Mouse (Mus musculus) heart, adult 11 months (tissue): ENCODE measurements at regions not wholly inside any gene's neighbourhood (a gene's known extent, or its start where the extent isn't known, plus 50 kb on each side); places are given as distances from the start of the nearest gene placed in this dataset.

ENCODE experiments used
- DNase-seq: peaks from one replicate; pipeline ENCODE4 v3.0.0; 2022

DNA sequence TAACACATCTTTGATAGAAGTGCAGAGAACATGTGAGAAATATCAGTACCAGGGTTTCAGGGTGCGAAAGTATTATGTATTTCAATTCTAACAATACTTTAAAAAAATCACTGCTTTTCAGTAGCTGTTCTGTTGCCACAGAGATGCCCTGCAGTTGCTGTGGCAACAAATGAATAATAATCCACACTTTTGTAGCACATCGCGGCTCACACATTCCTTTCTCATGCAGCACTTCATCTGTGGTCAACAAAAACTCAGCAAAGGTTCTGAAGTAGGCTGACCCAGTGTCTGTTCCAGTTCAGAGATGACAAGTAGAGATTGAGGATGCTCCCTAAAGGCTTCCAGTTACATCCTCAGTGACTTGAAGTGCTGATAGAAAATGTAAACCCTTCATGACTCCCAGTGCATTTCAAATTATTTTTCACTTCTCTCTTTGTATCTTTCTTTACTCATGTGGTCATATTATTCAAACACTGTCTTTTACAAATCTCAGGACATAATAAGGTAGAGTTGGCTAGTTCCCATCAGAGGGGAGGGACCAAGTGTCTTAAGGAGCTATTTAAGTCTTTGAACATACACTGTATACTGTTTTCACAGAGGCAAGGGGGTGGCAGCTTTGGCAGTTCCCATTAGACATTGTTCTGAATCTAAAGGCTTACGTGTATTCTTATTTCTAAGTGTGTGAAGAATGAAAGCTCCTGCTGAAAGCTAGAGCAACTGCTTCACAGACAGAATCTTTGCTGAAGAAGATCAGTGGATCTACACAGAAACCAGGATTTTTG lies 460.6 kb upstream of the Slit2 start:
- no peak for DNase-seq

GRCm38 (mm10) chr5:47528671-47529070 lies 454.3 kb upstream of the Slit2 start:
- peak; percentile 78 for DNase-seq

DNA sequence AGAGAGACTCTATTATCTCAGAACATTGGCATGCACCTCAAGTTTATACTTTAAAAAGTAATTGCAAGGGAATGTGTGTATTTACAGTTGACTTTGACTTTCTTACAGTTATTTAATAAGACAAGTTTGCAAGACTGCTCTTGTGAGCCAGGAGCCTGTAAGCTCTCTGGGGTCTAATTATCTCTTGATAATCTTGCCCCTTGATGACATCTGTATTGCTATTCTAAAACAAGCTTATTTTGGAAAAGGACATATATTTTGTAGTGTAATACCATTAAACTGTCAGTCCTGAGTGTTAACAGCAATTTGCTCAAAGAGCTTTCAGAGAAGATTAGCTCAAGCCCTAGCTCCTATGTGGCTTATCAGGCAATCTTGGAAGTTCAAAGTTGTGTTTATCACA lies 445.4 kb upstream of the Slit2 start:
- no peak for DNase-seq

DNA sequence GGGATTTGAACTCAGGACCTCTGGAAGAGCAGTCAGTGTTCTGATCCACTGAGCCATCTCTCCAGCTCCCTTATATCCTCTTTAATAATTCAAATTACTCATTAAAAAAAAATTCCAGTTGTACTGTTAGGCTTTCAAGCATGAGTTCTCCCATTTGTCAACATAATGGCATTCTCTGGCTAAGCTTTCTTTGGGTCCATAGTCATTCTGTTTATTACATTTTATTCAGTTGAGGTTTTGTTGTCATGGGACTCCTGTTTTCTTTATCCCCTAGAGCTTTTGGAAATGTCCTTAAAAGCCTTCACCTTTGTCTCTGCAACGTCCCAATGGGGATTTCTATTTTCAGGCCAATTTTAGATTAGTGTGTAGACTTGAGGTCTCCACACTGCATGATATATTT lies 440.7 kb upstream of the Slit2 start:
- DNase-seq, result no peak

DNA sequence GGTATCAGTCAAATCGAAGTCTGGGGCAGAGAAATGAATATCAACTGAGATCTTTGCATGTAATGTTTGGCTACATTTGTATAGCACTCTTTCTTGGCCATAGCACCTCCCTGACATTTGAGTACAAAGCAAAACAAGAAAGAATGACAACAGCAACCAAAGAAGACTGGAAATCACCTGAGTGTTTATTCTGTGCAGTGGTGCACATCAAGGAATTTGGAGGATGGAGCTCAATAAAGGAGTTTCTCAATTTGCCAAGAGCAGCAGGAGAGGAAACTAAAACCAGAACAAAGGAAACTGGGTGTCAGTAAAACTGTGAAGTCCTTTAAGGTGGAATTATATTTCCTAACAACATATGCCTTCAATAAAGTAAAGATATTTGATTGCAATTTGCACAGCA lies 426.2 kb upstream of the Slit2 start:
- no peak for DNase-seq

GRCm38 (mm10) chr5:47557152-47557800 lies 425.7 kb upstream of the Slit2 start:
- no peak for DNase-seq
